ENCODE assay signal across 7 mouse cellular contexts in the genomic region with DNA sequence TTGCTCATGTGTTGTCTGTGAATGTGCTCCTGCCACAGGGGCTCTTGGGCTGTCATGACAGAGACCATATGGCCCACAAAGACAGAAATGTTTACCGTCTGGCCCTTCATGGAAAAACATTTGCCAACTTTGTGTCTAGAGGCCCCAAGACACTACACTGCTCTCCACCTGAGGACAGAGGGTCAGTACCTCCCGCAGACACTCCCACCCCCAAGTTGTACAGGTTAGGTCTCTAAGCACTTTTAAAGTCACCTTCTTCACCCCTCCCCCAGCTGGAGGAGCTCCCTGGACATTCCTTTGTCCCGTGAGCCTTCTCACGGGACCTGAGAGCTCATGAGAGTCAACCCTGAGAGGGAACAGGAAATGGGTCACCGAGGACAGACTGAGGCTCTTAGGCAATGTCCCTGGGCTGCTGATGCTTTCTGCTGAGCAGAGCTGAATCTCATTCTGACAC. TPM values are rescaled to one million over a fixed set of nuclear protein-coding genes. Genes with fewer than 3 reads are reported as not detected.
DNase-seq lines count a peak whose midpoint lies in the region; ATAC-seq and TF ChIP-seq lines count a peak whose summit lies in the region.

No protein-coding gene starts in this region.

- no peak overlapping the region for H3K9ac ChIP-seq in neural tube, embryonic 13.5 days

- no peak for DNase-seq in layer of hippocampus, adult 2 months (ENCODE audit: low spot score in 2 of 2)
- DNase-seq in layer of hippocampus, adult 8-10 months (ENCODE audit: low spot score in 2 of 2) = no peak
- DNase-seq in kidney, postnatal 36 days = peak; percentile 64 to 77
- DNase-seq in gastrocnemius, postnatal 10 days = no peak
- no peak for DNase-seq in ovary, postnatal 10 days (ENCODE audit: low spot score)

- no peak overlapping the region for H3K4me2 ChIP-seq in neural tube, embryonic 13.5 days

- TF ChIP-seq CTCF in layer of hippocampus, adult 2 months (conservative IDR thresholded peaks at IDR 0.05) = no peak

- H3K27me3 ChIP-seq in neural tube, embryonic 13.5 days = no peaks in the 10 kb centered on the region

- H3K9me3 ChIP-seq in neural tube, embryonic 13.5 days = no peaks in the 10 kb centered on the region

- H3K4me3 ChIP-seq in layer of hippocampus, adult 2 months = no peak overlapping the region
- no peak overlapping the region for H3K4me3 ChIP-seq in neural tube, embryonic 13.5 days

- ATAC-seq in granulocyte monocyte progenitor cell, adult 5-6 weeks (replicated peaks; ENCODE audit: poor library complexity, severe bottlenecking) = peak; percentile 94
- peak; percentile 13; the same call in 1 of the 2 replicates for ATAC-seq in neural tube, embryonic 13.5 days (ENCODE audit: low read depth)

- H3K4me1 ChIP-seq in neural tube, embryonic 13.5 days (replicated peaks) = peaks cover 39% of the 10 kb centered on the region

- peaks cover 50% of the 10 kb centered on the region for H3K36me3 ChIP-seq in neural tube, embryonic 13.5 days

- 54% methylated on average over 5 of the region's 5 CpGs for WGBS in neural tube, embryonic 13.5 days

- H3K27ac ChIP-seq in layer of hippocampus, adult 2 months = 0 out of 2 replicates have a peak overlapping the region, but pooled peaks have one; percentile 7
- peak overlapping the region; percentile 75 for H3K27ac ChIP-seq in neural tube, embryonic 13.5 days (replicated peaks)

RNA-seq across cellular contexts. Expression of a gene that starts 18.2 kb away (rescaled TPM):
- total RNA-seq in layer of hippocampus, adult 2 months (2021) = 10 to 100 TPM; 43.0 to 53.4 TPM
- 10 to 100 TPM; 42.6 to 55.5 (median 52.7) TPM for total RNA-seq in layer of hippocampus, adult 8-10 months (2022)
- 12.7 and 20.1 TPM in 2 replicates for total RNA-seq in granulocyte monocyte progenitor cell, adult 5-6 weeks (2014; fragmentation: Nextera tagmentation)
- 6.2 and 7.3 TPM in 2 replicates for total RNA-seq in granulocyte monocyte progenitor cell, adult 5-6 weeks (2017)
- 17.5 and 20.4 TPM in 2 replicates for polyA plus RNA-seq in neural tube, embryonic 13.5 days (2015; fragmentation: Nextera tagmentation; extraction: Ambion mirVana)
- 10 to 100 TPM; 24.2 to 27.3 TPM for total RNA-seq in gastrocnemius, postnatal 10 days (2021)

RNA-seq across cellular contexts. Expression of a gene that starts 36.3 kb away (rescaled TPM):
- total RNA-seq in layer of hippocampus, adult 2 months (2021) = 1 to 10 TPM; 1.3 TPM
- 1 to 10 TPM; 1.1 to 1.6 (median 1.4) TPM for total RNA-seq in layer of hippocampus, adult 8-10 months (2022)
- total RNA-seq in granulocyte monocyte progenitor cell, adult 5-6 weeks (2014; fragmentation: Nextera tagmentation) = 2.0 and 3.8 TPM in 2 replicates
- 2.3 and 3.4 TPM in 2 replicates for total RNA-seq in granulocyte monocyte progenitor cell, adult 5-6 weeks (2017)
- 4.7 TPM in 2 replicates for polyA plus RNA-seq in neural tube, embryonic 13.5 days (2015; fragmentation: Nextera tagmentation; extraction: Ambion mirVana)
- total RNA-seq in gastrocnemius, postnatal 10 days (2021) = 10 to 100 TPM in 1 of 2 experiments, 1 to 10 TPM in 1; 7.9 to 10.0 TPM

RNA-seq across cellular contexts. Expression of a gene that starts 38.2 kb away (rescaled TPM):
- total RNA-seq in layer of hippocampus, adult 2 months (2021) = 100 to 1,000 TPM; 269 to 283 TPM
- 100 to 1,000 TPM; 264 to 282 (median 275) TPM for total RNA-seq in layer of hippocampus, adult 8-10 months (2022)
- total RNA-seq in granulocyte monocyte progenitor cell, adult 5-6 weeks (2014; fragmentation: Nextera tagmentation) = 141 and 143 TPM in 2 replicates
- 58.0 and 74.5 TPM in 2 replicates for total RNA-seq in granulocyte monocyte progenitor cell, adult 5-6 weeks (2017)
- 122 and 128 TPM in 2 replicates for polyA plus RNA-seq in neural tube, embryonic 13.5 days (2015; fragmentation: Nextera tagmentation; extraction: Ambion mirVana)
- 100 to 1,000 TPM; 148 to 160 TPM for total RNA-seq in gastrocnemius, postnatal 10 days (2021)

RNA-seq across cellular contexts. Expression of a gene that starts 39.8 kb away (rescaled TPM):
- 1 to 10 TPM; 1.6 to 1.7 TPM for total RNA-seq in layer of hippocampus, adult 2 months (2021)
- 1 to 10 TPM; 1.1 to 2.3 (median 1.6) TPM for total RNA-seq in layer of hippocampus, adult 8-10 months (2022)
- 0.17 TPM in 1 of 2 replicates, not detected in the other for total RNA-seq in granulocyte monocyte progenitor cell, adult 5-6 weeks (2014; fragmentation: Nextera tagmentation)
- 0.22 TPM in 1 of 2 replicates, not detected in the other for total RNA-seq in granulocyte monocyte progenitor cell, adult 5-6 weeks (2017)
- 0.54 and 1.7 TPM in 2 replicates for polyA plus RNA-seq in neural tube, embryonic 13.5 days (2015; fragmentation: Nextera tagmentation; extraction: Ambion mirVana)
- total RNA-seq in gastrocnemius, postnatal 10 days (2021) = 10 to 100 TPM; 25.5 to 32.6 TPM

Comparison
In these comparisons a context has a peak if more than half of its experiments do, and no peak if none do; other contexts are left out.
1. DNase-seq: peak in kidney, postnatal 36 days (2 of 2); none in layer of hippocampus, adult 2 months (0 of 2), layer of hippocampus, adult 8-10 months (0 of 2), gastrocnemius, postnatal 10 days (single experiment) and ovary, postnatal 10 days (single experiment).